ENCODE assay signal across 25 mouse cellular contexts in genomic region chr15:12314584-12314983, GRCm38 (mm10). TPM values are rescaled to one million over a fixed set of nuclear protein-coding genes. Genes with fewer than 3 reads are reported as not detected.
"Had no signal": no experiment of that assay in that cellular context is flagged by ENCODE, and none has a peak within 500 bp of the region (broad histone marks: within the 10 kb centered on the region; RNA-seq: fewer than 3 reads in every experiment).

No protein-coding gene starts in this region.

- H3K27me3 ChIP-seq: heart, embryonic 13.5 days; heart, embryonic 15.5 days; limb, embryonic 13.5 days; liver, embryonic 12.5 days had no signal

- DNase-seq: forebrain, postnatal 0 days; gastrocnemius, postnatal 14 days; gastrocnemius, postnatal 36 days; heart, adult 2 months; heart, postnatal 14 days; heart, postnatal 36 days; kidney, adult 18-20 months; layer of hippocampus, adult 9-11 months; layer of hippocampus, postnatal 36 days; left cerebral cortex, postnatal 4 days; lung, adult 18-20 months had no signal

- H3K4me3 ChIP-seq: heart, adult 2 months; heart, embryonic 13.5 days; heart, embryonic 15.5 days; hindbrain, embryonic 13.5 days; hindbrain, embryonic 15.5 days; limb, embryonic 13.5 days; limb, embryonic 15.5 days; liver, embryonic 12.5 days had no signal

- ATAC-seq: forebrain, postnatal 0 days; hindbrain, postnatal 0 days; intestine, embryonic 16.5 days; liver, embryonic 12.5 days had no signal

- H3K9ac ChIP-seq: forebrain, postnatal 0 days; heart, embryonic 13.5 days; heart, embryonic 15.5 days; hindbrain, embryonic 13.5 days; hindbrain, embryonic 15.5 days; limb, embryonic 13.5 days; limb, embryonic 15.5 days; liver, embryonic 12.5 days; liver, embryonic 14.5 days had no signal

- H3K36me3 ChIP-seq: heart, embryonic 13.5 days; heart, embryonic 15.5 days; hindbrain, embryonic 13.5 days; hindbrain, embryonic 15.5 days; limb, embryonic 13.5 days; limb, embryonic 15.5 days; liver, embryonic 12.5 days had no signal

- H3K9me3 ChIP-seq: heart, embryonic 13.5 days; heart, embryonic 15.5 days; hindbrain, embryonic 13.5 days; hindbrain, embryonic 15.5 days; limb, embryonic 13.5 days; limb, embryonic 15.5 days; liver, embryonic 12.5 days had no signal

- H3K4me2 ChIP-seq: heart, embryonic 11.5 days; heart, embryonic 13.5 days; heart, embryonic 15.5 days; hindbrain, embryonic 13.5 days; hindbrain, embryonic 15.5 days; limb, embryonic 13.5 days; limb, embryonic 15.5 days; liver, embryonic 12.5 days had no signal

- H3K4me1 ChIP-seq: heart, embryonic 13.5 days; heart, embryonic 15.5 days; hindbrain, embryonic 13.5 days; hindbrain, embryonic 15.5 days; limb, embryonic 13.5 days; limb, embryonic 15.5 days had no signal

- H3K27ac ChIP-seq: heart, adult 2 months; heart, embryonic 13.5 days; heart, embryonic 15.5 days; hindbrain, embryonic 13.5 days; hindbrain, embryonic 15.5 days; hindbrain, postnatal 0 days; limb, embryonic 13.5 days; limb, embryonic 15.5 days; liver, embryonic 12.5 days; liver, embryonic 14.5 days had no signal

RNA-seq across cellular contexts. Expression of gene 1810049J17Rik, which starts 7.1 kb away (rescaled TPM):
- polyA plus RNA-seq: heart, adult 2 months; heart, embryonic 11.5 days; heart, embryonic 15.5 days; hindbrain, embryonic 11.5 days; hindbrain, embryonic 13.5 days; large intestine, adult 2 months; liver, adult 2 months had no signal
